Mouse (Mus musculus) liver, postnatal 0 days (tissue): Measurements from ENCODE around the gene Gm7137.

Experiments
- CTCF ChIP-seq: sonication (generic); IDR thresholded peaks from 2 replicates; pipeline ENCODE4 v1.5.1; 2016; ENCODE audit warnings: antibody characterized with exemption, low read depth
- EP300 ChIP-seq: IDR thresholded peaks from 2 replicates; pipeline ENCODE4 v1.6.1; 2016; ENCODE audit warnings: antibody characterized with exemption, low read depth, mild to moderate bottlenecking

DNA sequence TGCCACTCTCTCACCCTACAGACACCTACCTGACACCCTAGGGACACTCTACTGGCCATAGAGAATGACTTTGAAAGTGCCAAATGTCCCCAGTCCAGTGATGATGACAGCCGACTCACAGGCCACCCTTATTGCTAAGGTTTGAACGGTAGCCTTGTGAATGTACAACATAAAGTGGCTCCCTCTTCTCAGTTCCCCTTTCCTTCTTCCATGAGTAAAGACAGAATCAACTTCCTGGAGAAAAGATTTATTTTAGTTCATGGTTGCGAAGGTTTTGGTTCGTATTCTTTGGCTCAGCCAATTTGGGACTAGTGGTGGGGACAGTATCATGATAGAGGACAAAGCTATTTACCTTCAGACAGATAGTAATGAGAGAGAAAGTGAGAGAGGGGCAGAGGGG, 49.1 kb downstream of the Gm7137 start:
- TF ChIP-seq CTCF = no peak
- no peak for TF ChIP-seq EP300
